Comparison of ENCODE assay signal across 28 mouse cellular contexts in the genomic region with DNA sequence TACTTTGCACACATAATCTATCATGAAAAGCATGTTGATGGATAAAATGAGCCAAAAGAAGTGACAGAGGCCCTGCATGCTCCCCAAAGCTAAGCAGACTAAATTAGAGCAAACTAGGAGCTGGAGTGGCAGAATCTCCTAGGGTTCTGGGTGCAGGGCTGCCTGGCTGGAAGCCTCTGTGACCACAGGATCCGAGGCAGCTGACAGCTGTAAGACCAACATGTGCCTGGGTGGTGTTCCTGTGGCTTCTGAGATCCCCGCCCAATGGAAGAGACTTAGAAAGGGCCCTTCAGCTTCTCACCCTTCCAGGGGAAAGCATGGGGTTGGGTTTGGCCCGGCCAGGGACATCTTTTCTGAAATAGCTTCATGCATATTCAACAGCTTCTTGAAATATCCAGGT. TPM values are rescaled to one million over a fixed set of nuclear protein-coding genes. Genes with fewer than 3 reads are reported as not detected.
A peak's percentile ranks its signal among the peaks of the same experiment; 100 is the strongest.
DNase-seq lines count a peak whose midpoint lies in the region; ATAC-seq and TF ChIP-seq lines count a peak whose summit lies in the region.
"Had no signal": no experiment of that assay in that cellular context is flagged by ENCODE, and none has a peak within 500 bp of the region (broad histone marks: within the 10 kb centered on the region; RNA-seq: fewer than 3 reads in every experiment).

No protein-coding gene starts in this region.

- in situ Hi-C loops in CH12.LX (cut with MboI; ENCODE audit: low pct_ligation_motif_present, low pct_unique_long_range_greater_than_20kb, low sequenced_read_pairs) = no loop called here

- dilution Hi-C loops in CH12.LX (cut with MboI; ENCODE audit: extremely low pct_ligation_motif_present, extremely low pct_unique_long_range_greater_than_20kb, low sequenced_read_pairs) = no loop called here

- peaks cover 49 to 93% of the 10 kb centered on the region in 2 experiments for H3K4me1 ChIP-seq in CH12.LX (ENCODE audit: control insufficient read depth in 1 of 2, insufficient read depth in 2 of 2)
- H3K4me1 ChIP-seq in kidney, embryonic 14.5 days (ENCODE audit: control insufficient read depth, insufficient read depth, low read length) = no peaks in the 10 kb centered on the region
- H3K4me1 ChIP-seq: embryonic facial prominence, embryonic 12.5 days; forebrain, embryonic 12.5 days had no signal

- peak overlapping the region; percentile 2; the same call in 1 of the 2 replicates for H3K27ac ChIP-seq in left cerebral cortex, adult 2 months
- H3K27ac ChIP-seq in CH12.LX (ENCODE audit: insufficient read depth, low read depth) = no peak overlapping the region
- no peak overlapping the region for H3K27ac ChIP-seq in kidney, embryonic 14.5 days (ENCODE audit: low read depth, low read length)
- H3K27ac ChIP-seq: embryonic facial prominence, embryonic 12.5 days; forebrain, embryonic 12.5 days; gastrocnemius, adult 2 months; heart, embryonic 10.5 days; hindbrain, embryonic 13.5 days; hindbrain, postnatal 0 days had no signal

- WGBS in kidney, embryonic 14.5 days = 85% methylated on average over 3 of the region's 3 CpGs

- H3K4me3 ChIP-seq in left cerebral cortex, adult 2 months = no peak overlapping the region
- H3K4me3 ChIP-seq in CH12.LX (replicated peaks in 1 of 3; ENCODE audit: low read depth in 2 of 3, low read length in 2 of 3, poor library complexity in 1 of 3) = no peak overlapping the region
- no peak overlapping the region for H3K4me3 ChIP-seq in kidney, embryonic 14.5 days (ENCODE audit: low read length)
- H3K4me3 ChIP-seq: embryonic facial prominence, embryonic 12.5 days; forebrain, embryonic 12.5 days; gastrocnemius, adult 2 months; heart, embryonic 10.5 days; hindbrain, embryonic 13.5 days had no signal

- TF ChIP-seq CTCF in left cerebral cortex, adult 2 months (IDR thresholded peaks at IDR 0.05) = no peak
- TF ChIP-seq CTCF in CH12.LX (conservative IDR thresholded peaks at IDR 0.05 in 1 of 2, IDR thresholded peaks at IDR 0.05 in 1 of 2; ENCODE audit: low read depth in 2 of 2, low read length in 2 of 2) = no peak

- no peak for TF ChIP-seq RAD21 in CH12.LX (IDR thresholded peaks at IDR 0.05; ENCODE audit: low read depth, low read length)

- H3K9me3 ChIP-seq in CH12.LX (replicated peaks; ENCODE audit: low read length) = no peaks in the 10 kb centered on the region
- H3K9me3 ChIP-seq in kidney, embryonic 14.5 days (ENCODE audit: control insufficient read depth, low read length) = no peaks in the 10 kb centered on the region
- H3K9me3 ChIP-seq: embryonic facial prominence, embryonic 12.5 days; forebrain, embryonic 12.5 days; heart, embryonic 10.5 days; hindbrain, embryonic 13.5 days had no signal

- H3K79me2 ChIP-seq in CH12.LX (replicated peaks; ENCODE audit: control insufficient read depth, extremely low read depth, insufficient read depth, poor library complexity, severe bottlenecking) = no peaks in the 10 kb centered on the region

- intact Hi-C loops in left cerebral cortex, adult 2 months (cut with DNase I) = no loop called here

- peak; percentile 51 to 61 for ATAC-seq in hematopoietic stem cell, adult 5-6 weeks (replicated peaks in 1 of 2; ENCODE audit: insufficient read depth in 1 of 2, low FRiP score in 2 of 2, low TSS enrichment in 1 of 2, low read depth in 1 of 2, poor library complexity in 2 of 2, severe bottlenecking in 2 of 2)
- ATAC-seq in kidney, embryonic 14.5 days (ENCODE audit: low FRiP score, low TSS enrichment) = no peak
- ATAC-seq: CD4-positive, CD25-positive, alpha-beta regulatory T cell, adult 4 months; forebrain, embryonic 16.5 days; hindbrain, postnatal 0 days had no signal

- TF ChIP-seq POLR2A in CH12.LX (IDR thresholded peaks at IDR 0.05; ENCODE audit: low read depth, low read length) = no peak

- no peak overlapping the region for H3K4me2 ChIP-seq in CH12.LX (ENCODE audit: insufficient read depth, low read depth, poor library complexity, severe bottlenecking)
- no peak overlapping the region for H3K4me2 ChIP-seq in kidney, embryonic 14.5 days (replicated peaks; ENCODE audit: low read depth, low read length)
- H3K4me2 ChIP-seq: embryonic facial prominence, embryonic 12.5 days; forebrain, embryonic 12.5 days; hindbrain, embryonic 13.5 days had no signal

- H3K36me3 ChIP-seq in CH12.LX (replicated peaks in 1 of 2; ENCODE audit: control insufficient read depth in 1 of 2, insufficient read depth in 1 of 2, low read length in 1 of 2) = no peaks in the 10 kb centered on the region
- no peaks in the 10 kb centered on the region for H3K36me3 ChIP-seq in kidney, embryonic 14.5 days (ENCODE audit: control insufficient read depth, insufficient read depth, low read length)
- H3K36me3 ChIP-seq: embryonic facial prominence, embryonic 12.5 days; forebrain, embryonic 12.5 days; heart, embryonic 10.5 days; hindbrain, embryonic 13.5 days had no signal

- H3K27me3 ChIP-seq in CH12.LX (replicated peaks) = no peaks in the 10 kb centered on the region
- H3K27me3 ChIP-seq in kidney, embryonic 14.5 days (ENCODE audit: control insufficient read depth, insufficient read depth, low read length) = no peaks in the 10 kb centered on the region
- H3K27me3 ChIP-seq: embryonic facial prominence, embryonic 12.5 days; forebrain, embryonic 12.5 days; hindbrain, embryonic 13.5 days had no signal

- no peak for TF ChIP-seq EP300 in CH12.LX (IDR thresholded peaks at IDR 0.05; ENCODE audit: low read length)

- H3K9ac ChIP-seq in CH12.LX (ENCODE audit: insufficient read depth, low read depth) = no peak overlapping the region
- H3K9ac ChIP-seq in kidney, embryonic 14.5 days (ENCODE audit: low read depth, low read length) = no peak overlapping the region
- H3K9ac ChIP-seq: embryonic facial prominence, embryonic 12.5 days; forebrain, embryonic 12.5 days; hindbrain, embryonic 13.5 days had no signal

- no peak for DNase-seq in left cerebral cortex, adult 2 months (ENCODE audit: extremely low spot score in 1 of 2, low spot score in 2 of 2)
- DNase-seq in left cerebral cortex, adult 18-20 months (ENCODE audit: low spot score in 2 of 2) = no peak
- DNase-seq in 416B (ENCODE audit: low read depth) (peak; percentile 17), CH12.LX (ENCODE audit: extremely low read depth) (no peak)
- DNase-seq in embryo, embryonic 11 days = no peak
- no peak for DNase-seq in right cerebral cortex, adult 18-20 months
- DNase-seq: adrenal gland, postnatal 14 days; cerebellum, adult 18-20 months; cerebellum, adult 9-11 months; cerebellum, postnatal 36 days; gastrocnemius, adult 2 months; gastrocnemius, postnatal 36 days; heart, adult 18-20 months; heart, postnatal 10 days; heart, postnatal 4 days had no signal

TF ChIP-seq in CH12.LX, 34 proteins besides CTCF, POLR2A, EP300 and RAD21:
- TF ChIP-seq BHLHE40 (IDR thresholded peaks at IDR 0.05; ENCODE audit: low read depth, low read length) (peak; percentile 26; the same call in 1 of the 2 replicates), GABPA (IDR thresholded peaks at IDR 0.05; ENCODE audit: insufficient replicate concordance, low read depth, low read length) (no peak), USF1 (IDR thresholded peaks at IDR 0.05; ENCODE audit: low read depth, low read length) (no peak), MXI1 (IDR thresholded peaks at IDR 0.05; ENCODE audit: low read depth, low read length) (0 out of 2 replicates have a peak, but pooled peaks have one; percentile 22), MAFK (IDR thresholded peaks at IDR 0.05; ENCODE audit: insufficient replicate concordance, low read length) (no peak)

RNA-seq across cellular contexts. Expression of a gene that starts 56.9 kb away (rescaled TPM):
- total RNA-seq in left cerebral cortex, adult 2 months (2021) = not detected
- not detected for total RNA-seq in left cerebral cortex, adult 18-20 months (2021)
- not detected in 2 replicates for total RNA-seq in CH12.LX (2012; rRNA removed)
- total RNA-seq in CH12.LX (2014; rRNA removed) = not detected in 2 replicates
- polyA plus RNA-seq in CH12.LX (2012; ENCODE audit: insufficient read length, low read depth) = 22.0 TPM in 1 of 2 replicates, not detected in the other
- not detected in 2 replicates for total RNA-seq in hematopoietic stem cell, adult 5-6 weeks (2017)
- not detected in 2 replicates for polyA plus RNA-seq in kidney, embryonic 14.5 days (2014; fragmentation: Nextera tagmentation; extraction: Ambion mirVana)
- total RNA-seq: adrenal gland, adult 18-20 months; adrenal gland, postnatal 14 days; gastrocnemius, adult 2 months; gastrocnemius, postnatal 36 days; heart, adult 18-20 months; heart, postnatal 10 days; heart, postnatal 4 days; hindbrain, postnatal 0 days; MEL had no signal
- polyA plus RNA-seq: CD4-positive, CD25-positive, alpha-beta regulatory T cell, adult 4 months; embryonic facial prominence, embryonic 12.5 days; forebrain, embryonic 12.5 days; forebrain, embryonic 16.5 days; heart, embryonic 10.5 days; heart, embryonic 14.5 days; hindbrain, embryonic 13.5 days; hindbrain, postnatal 0 days; intestine, embryonic 14.5 days had no signal
